ENCODE assay signal across 9 mouse cellular contexts in the genomic region with DNA sequence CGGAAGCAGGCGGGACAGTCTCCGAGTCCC. TPM values are rescaled to one million over a fixed set of nuclear protein-coding genes. Genes with fewer than 3 reads are reported as not detected.
DNase-seq lines count a peak whose midpoint lies in the region; ATAC-seq and TF ChIP-seq lines count a peak whose summit lies in the region.
"Had no signal": no experiment of that assay in that cellular context is flagged by ENCODE, and none has a peak within 500 bp of the region (broad histone marks: within the 10 kb centered on the region; RNA-seq: fewer than 3 reads in every experiment).

Lmx1a (plus strand) TSS at position 6 of the 30 bp plus-strand sequence.

- no peak for TF ChIP-seq POLR2A in testis, adult 2 months (IDR thresholded peaks at IDR 0.05; ENCODE audit: control insufficient read depth, low read depth, low read length)

- H3K36me3 ChIP-seq in heart, embryonic 10.5 days: no peaks in the 10 kb centered on the region
- no peaks in the 10 kb centered on the region for H3K36me3 ChIP-seq in testis, adult 2 months (ENCODE audit: control insufficient read depth, insufficient read depth, low read length)
- no peaks in the 10 kb centered on the region for H3K36me3 ChIP-seq in liver, embryonic 13.5 days

- no peaks in the 10 kb centered on the region; the same call in 1 of the 2 replicates for H3K9me3 ChIP-seq in heart, embryonic 10.5 days
- no peaks in the 10 kb centered on the region for H3K9me3 ChIP-seq in liver, embryonic 13.5 days (replicated peaks)

- TF ChIP-seq CTCF in testis, adult 2 months (IDR thresholded peaks at IDR 0.05; ENCODE audit: control insufficient read depth, insufficient read depth, insufficient replicate concordance, low read depth, low read length): no peak

- H3K27me3 ChIP-seq in heart, embryonic 10.5 days (ENCODE audit: insufficient read depth, poor library complexity, severe bottlenecking): peaks cover 86% of the 10 kb centered on the region
- peaks cover 2% of the 10 kb centered on the region; the same call in 1 of the 2 replicates for H3K27me3 ChIP-seq in testis, adult 2 months (ENCODE audit: control insufficient read depth, insufficient read depth, low read length)
- peaks cover 84% of the 10 kb centered on the region for H3K27me3 ChIP-seq in liver, embryonic 13.5 days

- peak within 1 kb of the TSS; percentile 65 for H3K4me3 ChIP-seq in heart, embryonic 10.5 days
- H3K4me3 ChIP-seq in testis, adult 2 months (ENCODE audit: control insufficient read depth, low read depth, low read length): peak within 1 kb of the TSS; percentile 57
- peak within 1 kb of the TSS; percentile 37 for H3K4me3 ChIP-seq in liver, embryonic 13.5 days (replicated peaks)

- H3K9ac ChIP-seq in liver, embryonic 13.5 days: no peak within 1 kb of the TSS

- DNase-seq in heart, embryonic 10.5 days (ENCODE audit: low spot score): no peak
- no peak for DNase-seq in heart, adult 18-20 months
- no peak for DNase-seq in testis, postnatal 14 days (ENCODE audit: low spot score)
- DNase-seq in liver, embryonic 13.5 days: no peak
- no peak for DNase-seq in natural killer cell, adult 2 months (ENCODE audit: low spot score in 2 of 2)
- no peak for DNase-seq in frontal cortex, postnatal 36 days (ENCODE audit: low spot score in 2 of 2)
- DNase-seq in left cerebral cortex, postnatal 14 days (ENCODE audit: low spot score in 2 of 2): no peak
- DNase-seq: cerebellum, postnatal 36 days had no signal

- H3K27ac ChIP-seq in heart, embryonic 10.5 days: 0 out of 2 replicates have a peak within 1 kb of the TSS, but pooled peaks have one; percentile 29
- no peak within 1 kb of the TSS for H3K27ac ChIP-seq in testis, adult 2 months (ENCODE audit: control insufficient read depth, insufficient read depth, low read depth, low read length)
- H3K27ac ChIP-seq in liver, embryonic 13.5 days: no peak within 1 kb of the TSS

- peak within 1 kb of the TSS; percentile 53 for H3K4me2 ChIP-seq in liver, embryonic 13.5 days

- intact Hi-C loops in left cerebral cortex, postnatal 14 days (cut with DNase I): no loop called here

- WGBS in heart, embryonic 10.5 days: 0% methylated on average over 3 of the region's 3 CpGs
- WGBS in liver, embryonic 13.5 days (ENCODE audit: insufficient replicate concordance): 0% methylated on average over 3 of the region's 3 CpGs

- peaks cover 21% of the 10 kb centered on the region for H3K4me1 ChIP-seq in heart, embryonic 10.5 days
- no peaks in the 10 kb centered on the region; the same call in 1 of the 2 replicates for H3K4me1 ChIP-seq in testis, adult 2 months (ENCODE audit: control insufficient read depth, insufficient read depth, low read length)
- peaks cover 3% of the 10 kb centered on the region for H3K4me1 ChIP-seq in liver, embryonic 13.5 days (replicated peaks)

- no peak for ATAC-seq in liver, embryonic 13.5 days (ENCODE audit: low read depth)

RNA-seq across cellular contexts. Expression of gene Lmx1a, which starts in this region (rescaled TPM):
- 2.2 and 4.0 TPM in 2 replicates for polyA plus RNA-seq in heart, embryonic 10.5 days (2016; fragmentation: Nextera tagmentation; extraction: Ambion mirVana)
- total RNA-seq in heart, adult 18-20 months (2021): not detected
- polyA plus RNA-seq in testis, adult 2 months (2012; rRNA removed): 0.06 TPM in 1 of 2 replicates, not detected in the other
- 0.20 and 0.35 TPM in 2 replicates for polyA plus RNA-seq in liver, embryonic 13.5 days (2015; fragmentation: Nextera tagmentation; extraction: Ambion mirVana)
- total RNA-seq in left cerebral cortex, postnatal 14 days (2021): not detected
